Comparison of ENCODE assay signal across 9 mouse cellular contexts in the genomic region with DNA sequence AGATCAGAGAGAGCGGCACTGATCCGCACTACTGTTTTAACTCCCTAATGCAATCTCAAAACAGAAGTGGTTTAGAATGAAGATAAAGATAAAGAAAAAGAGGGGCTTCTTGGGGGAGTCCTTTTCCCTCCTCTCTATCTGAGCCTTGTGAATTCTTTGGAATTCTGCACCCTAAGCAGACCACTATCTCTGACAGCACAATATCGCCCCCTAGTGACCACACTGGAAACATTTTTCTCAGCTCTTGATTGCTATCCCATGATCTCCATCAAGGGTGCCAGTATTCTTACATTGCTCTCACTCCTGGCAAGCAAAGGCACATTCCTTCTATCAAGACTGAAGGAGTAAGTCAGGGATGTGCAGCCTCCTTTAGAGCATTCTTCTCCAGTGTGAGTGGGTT.
DNase-seq lines count a peak whose midpoint lies in the region; ATAC-seq and TF ChIP-seq lines count a peak whose summit lies in the region.
"Had no signal": no experiment of that assay in that cellular context is flagged by ENCODE, and none has a peak within 500 bp of the region (broad histone marks: within the 10 kb centered on the region; RNA-seq: fewer than 3 reads in every experiment).

No protein-coding gene starts in this region.

- WGBS in forebrain, embryonic 10.5 days, result 46% methylated on average over 3 of the region's 3 CpGs
- 34% methylated on average over 3 of the region's 3 CpGs for WGBS in forebrain, embryonic 16.5 days
- WGBS in cerebellum, adult 2 months, result 51% methylated on average over 3 of the region's 3 CpGs
- WGBS in thymus, adult 2 months, result 57% methylated on average over 3 of the region's 3 CpGs

- H3K27me3 ChIP-seq in forebrain, embryonic 10.5 days (ENCODE audit: poor library complexity, severe bottlenecking), result peaks cover 84% of the 10 kb centered on the region
- 0 out of 2 replicates have a peak, but pooled peaks cover 3% of the 10 kb centered on the region for H3K27me3 ChIP-seq in forebrain, embryonic 16.5 days (replicated peaks; ENCODE audit: control insufficient read depth, insufficient read depth, low read length)
- no peaks in the 10 kb centered on the region for H3K27me3 ChIP-seq in E14TG2a.4 (ENCODE audit: insufficient read depth, low read length)
- no peaks in the 10 kb centered on the region for H3K27me3 ChIP-seq in cerebellum, adult 2 months (ENCODE audit: control insufficient read depth, insufficient read depth, low read length)
- no peaks in the 10 kb centered on the region for H3K27me3 ChIP-seq in thymus, adult 2 months (ENCODE audit: control insufficient read depth, insufficient read depth, low read length)

- H3K27ac ChIP-seq in forebrain, embryonic 10.5 days, result no peak overlapping the region
- H3K27ac ChIP-seq in forebrain, embryonic 16.5 days (ENCODE audit: low read length), result no peak overlapping the region
- H3K27ac ChIP-seq in cerebellum, adult 2 months (ENCODE audit: insufficient read depth, low read length), result no peak overlapping the region
- H3K27ac ChIP-seq in thymus, adult 2 months (ENCODE audit: control insufficient read depth, insufficient read depth, low read length), result no peak overlapping the region
- H3K27ac ChIP-seq: macrophage had no signal

- peak; percentile 39 for DNase-seq in forebrain, embryonic 10.5 days (ENCODE audit: extremely low spot score, low spot score)
- DNase-seq in cerebellum, adult 2 months, result peak; percentile 31 to 45
- DNase-seq in layer of hippocampus, postnatal 14 days (ENCODE audit: low spot score in 2 of 2), result peak; percentile 41 to 67
- DNase-seq in neural tube, embryonic 10.5 days (ENCODE audit: extremely low spot score, low spot score), result peak; percentile 37
- no peak for DNase-seq in thymus, adult 2 months

- H3K4me2 ChIP-seq in forebrain, embryonic 16.5 days (ENCODE audit: low read length), result no peak overlapping the region

- H3K4me3 ChIP-seq in forebrain, embryonic 10.5 days, result no peak overlapping the region
- no peak overlapping the region for H3K4me3 ChIP-seq in forebrain, embryonic 16.5 days (replicated peaks; ENCODE audit: low read length)
- H3K4me3 ChIP-seq in E14TG2a.4 (replicated peaks; ENCODE audit: low read length), result no peak overlapping the region
- H3K4me3 ChIP-seq in cerebellum, adult 2 months (replicated peaks; ENCODE audit: insufficient read depth, low read depth, low read length), result no peak overlapping the region
- no peak overlapping the region for H3K4me3 ChIP-seq in thymus, adult 2 months (ENCODE audit: control insufficient read depth, insufficient read depth, low read length)

- ATAC-seq in forebrain, embryonic 16.5 days, result no peak
- ATAC-seq in frontal cortex, adult (ENCODE audit: low TSS enrichment), result peak; percentile 45

- TF ChIP-seq CTCF in E14TG2a.4 (conservative IDR thresholded peaks at IDR 0.05; ENCODE audit: low read length), result peak; percentile 41
- TF ChIP-seq CTCF in cerebellum, adult 2 months (IDR thresholded peaks at IDR 0.05; ENCODE audit: borderline replicate concordance, insufficient read depth, low read depth, low read length), result 0 out of 2 replicates have a peak, but pooled peaks have one; percentile 25
- TF ChIP-seq CTCF in thymus, adult 2 months (IDR thresholded peaks at IDR 0.05; ENCODE audit: borderline replicate concordance, control insufficient read depth, extremely low read depth, insufficient read depth, low read length, poor library complexity), result no peak

- no peaks in the 10 kb centered on the region for H3K36me3 ChIP-seq in forebrain, embryonic 10.5 days (replicated peaks)
- no peaks in the 10 kb centered on the region for H3K36me3 ChIP-seq in forebrain, embryonic 16.5 days (ENCODE audit: control insufficient read depth, insufficient read depth)
- no peaks in the 10 kb centered on the region for H3K36me3 ChIP-seq in E14TG2a.4 (ENCODE audit: insufficient read depth, low read length)
- no peaks in the 10 kb centered on the region for H3K36me3 ChIP-seq in thymus, adult 2 months (ENCODE audit: control insufficient read depth, insufficient read depth, low read length)

- no peaks in the 10 kb centered on the region for H3K9me3 ChIP-seq in forebrain, embryonic 10.5 days
- H3K9me3 ChIP-seq in forebrain, embryonic 16.5 days (ENCODE audit: control insufficient read depth, low read length), result no peaks in the 10 kb centered on the region
- no peaks in the 10 kb centered on the region for H3K9me3 ChIP-seq in E14TG2a.4 (ENCODE audit: low read length)

- no peak overlapping the region for H3K9ac ChIP-seq in forebrain, embryonic 16.5 days (replicated peaks; ENCODE audit: low read depth, low read length)

- no peak for TF ChIP-seq POLR2A in cerebellum, adult 2 months (IDR thresholded peaks at IDR 0.05; ENCODE audit: borderline replicate concordance, insufficient read depth, low read length)
- no peak for TF ChIP-seq POLR2A in thymus, adult 2 months (IDR thresholded peaks at IDR 0.05; ENCODE audit: control insufficient read depth, extremely low read depth, insufficient read depth, low read length, poor library complexity)

- peaks cover 25% of the 10 kb centered on the region; the same call in 1 of the 2 replicates for H3K4me1 ChIP-seq in forebrain, embryonic 10.5 days
- peaks cover 4% of the 10 kb centered on the region; the same call in 1 of the 2 replicates for H3K4me1 ChIP-seq in forebrain, embryonic 16.5 days (replicated peaks; ENCODE audit: control insufficient read depth, insufficient read depth, low read length)
- H3K4me1 ChIP-seq in E14TG2a.4 (replicated peaks; ENCODE audit: low read depth, low read length), result no peaks in the 10 kb centered on the region
- H3K4me1 ChIP-seq in cerebellum, adult 2 months (ENCODE audit: control insufficient read depth, insufficient read depth, low read length), result no peaks in the 10 kb centered on the region
- H3K4me1 ChIP-seq in thymus, adult 2 months (replicated peaks; ENCODE audit: control insufficient read depth, insufficient read depth, low read length), result no peaks in the 10 kb centered on the region
